Mouse (Mus musculus) heart, embryonic 10.5 days (tissue): ENCODE data around the gene Pitpnm3. TPM values are rescaled to one million over a fixed set of nuclear protein-coding genes. Genes with fewer than 3 reads are reported as not detected.
"Not testable (repeated sequence)": the region's sequence is repeated elsewhere in the genome, so short reads cannot be mapped to it uniquely, and the experiment has no call there.

Experiments used
- DNase-seq: peaks from one replicate; pipeline ENCODE4 v3.0.0-alpha.2; 2017; ENCODE audit warnings: low spot score
- H3K27ac ChIP-seq: fragments of 300-500 bp; sonication (generic); 2 replicates; pipeline ENCODE4 v1.5.1; 2016; ENCODE audit warnings: mild to moderate bottlenecking
- H3K27me3 ChIP-seq: fragments of 300-500 bp; sonication (generic); 2 replicates; pipeline ENCODE4 v1.6.1; 2016; ENCODE audit warnings: mild to moderate bottlenecking; ENCODE audit not compliant: poor library complexity, insufficient read depth, severe bottlenecking
- H3K36me3 ChIP-seq: fragments of 300-500 bp; sonication (generic); 2 replicates; pipeline ENCODE4 v1.6.1; 2016; ENCODE audit warnings: mild to moderate bottlenecking, moderate library complexity
- H3K4me1 ChIP-seq: fragments of 300-500 bp; sonication (generic); 2 replicates; pipeline ENCODE4 v1.6.1; 2016; ENCODE audit warnings: mild to moderate bottlenecking
- H3K4me3 ChIP-seq: fragments of 300-500 bp; sonication (generic); 2 replicates; pipeline ENCODE4 v1.5.1; 2016; ENCODE audit warnings: mild to moderate bottlenecking, moderate library complexity
- H3K9me3 ChIP-seq: fragments of 300-500 bp; sonication (generic); 2 replicates; pipeline ENCODE4 v1.6.1; 2016; ENCODE audit warnings: mild to moderate bottlenecking, moderate library complexity
- WGBS: fragments of 180-500 bp; shearing (Covaris S2); methylation state at CpG from one replicate; pipeline ENCODE4 v1.1.7; 2016; 5-methylcytosine and 5-hydroxymethylcytosine counted together
- polyA plus RNA-seq: library from polyadenylated mRNA; unstranded; fragments of >200 nt; fragmentation: Nextera tagmentation; extraction: Ambion mirVana; gene quantifications from 2 replicates; pipeline ENCODE4 v1.2.1, GENCODE M21; 2016

The Pitpnm3 gene
- 0.09 and 0.20 TPM in 2 replicates for polyA plus RNA-seq

DNA sequence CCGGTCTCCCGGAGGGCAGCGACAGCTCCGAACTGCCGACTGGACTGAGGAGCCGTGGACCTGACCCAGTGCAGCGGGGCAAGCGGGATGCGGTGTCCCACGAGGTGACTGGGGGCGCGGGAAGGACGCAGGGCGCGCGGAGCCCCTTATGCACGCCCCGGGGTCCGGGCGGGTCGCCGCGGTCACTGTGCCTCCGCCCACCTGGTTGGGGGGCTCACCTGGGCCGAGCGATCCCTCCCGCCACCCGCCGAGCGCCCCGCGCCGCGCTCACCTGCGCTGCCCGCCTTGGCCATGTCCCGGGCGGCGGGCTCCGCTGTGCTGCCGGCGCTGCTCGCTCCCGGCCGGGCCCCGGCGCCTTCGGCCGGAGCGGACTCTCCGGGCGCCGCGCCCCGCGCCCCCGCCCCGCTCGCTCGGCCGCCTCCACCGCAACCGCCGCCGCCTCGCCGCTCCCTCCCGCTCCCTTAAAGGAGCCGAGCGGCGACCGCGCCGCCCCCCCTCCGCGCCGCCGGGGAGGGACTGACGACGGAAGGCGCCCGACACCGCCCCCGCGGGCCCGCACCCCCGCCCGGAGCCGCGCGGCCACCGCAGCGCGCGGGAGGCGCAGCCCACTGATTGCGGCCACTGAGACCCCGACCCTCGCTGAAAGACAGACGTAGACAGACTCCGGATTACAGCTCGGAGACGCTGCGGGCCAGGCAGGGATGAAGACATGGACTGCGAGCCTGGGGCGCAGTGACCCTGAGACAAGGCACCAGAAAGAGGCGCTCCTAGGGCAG, at the start of gene Pitpnm3:
Gene Pitpnm3, minus strand, starts transcription at position 396 of the 776 bp plus-strand sequence.
- DNase-seq: no peak
- Histone ChIP-seq H3K4me1 (peaks cover 36% of the 10 kb centered on the region), H3K4me3 (peak within 1 kb of the TSS; percentile 78), H3K9me3 (no peaks in the 10 kb centered on the region), H3K36me3 (no peaks in the 10 kb centered on the region), H3K27me3 (peaks cover 86% of the 10 kb centered on the region), H3K27ac (peak within 1 kb of the TSS; percentile 84)
- WGBS: 3% methylated on average over 101 of the region's 107 CpGs

- no peak for DNase-seq
- Histone ChIP-seq H3K9me3 (no peaks in the 10 kb centered on the region), H3K4me1 (no peaks in the 10 kb centered on the region), H3K4me3 (no peak overlapping the region), H3K27me3 (no peaks in the 10 kb centered on the region), H3K36me3 (peaks cover 41% of the 10 kb centered on the region), H3K27ac (no peak overlapping the region)
- 75% methylated on average over 4 of the region's 4 CpGs for WGBS
Measured at GRCm38 (mm10) chr11:72184252-72184651, 48.7 kb upstream of the Pitpnm3 start.

- Histone ChIP-seq H3K27ac (no peak overlapping the region), H3K27me3 (no peaks in the 10 kb centered on the region), H3K36me3 (peaks cover 39% of the 10 kb centered on the region), H3K9me3 (no peaks in the 10 kb centered on the region), H3K4me1 (no peaks in the 10 kb centered on the region), H3K4me3 (no peak overlapping the region)
- DNase-seq: no peak
- 89% methylated on average over 4 of the region's 4 CpGs for WGBS
Measured at GRCm38 (mm10) chr11:72181136-72181535, 45.6 kb upstream of the Pitpnm3 start.

GRCm38 (mm10) chr11:72180556-72180955, 45.0 kb upstream of the Pitpnm3 start:
- H3K36me3 ChIP-seq: peaks cover 40% of the 10 kb centered on the region
- WGBS: 91% methylated on average over 5 of the region's 5 CpGs

GRCm38 (mm10) chr11:72176553-72176952, 41.0 kb upstream of the Pitpnm3 start:
- no peaks in the 10 kb centered on the region for H3K9me3 ChIP-seq
- no peak overlapping the region for H3K27ac ChIP-seq
- no peaks in the 10 kb centered on the region for H3K4me1 ChIP-seq
- H3K27me3 ChIP-seq: no peaks in the 10 kb centered on the region
- peaks cover 61% of the 10 kb centered on the region for H3K36me3 ChIP-seq
- no peak for DNase-seq
- WGBS: 76% methylated on average over 3 of the region's 3 CpGs
- H3K4me3 ChIP-seq: no peak overlapping the region

More at GRCm38 (mm10) chr11:72180556-72180955, 45.0 kb upstream of the Pitpnm3 start:
- no peaks in the 10 kb centered on the region for H3K4me1 ChIP-seq
- H3K4me3 ChIP-seq: no peak overlapping the region
- DNase-seq: no peak
- no peaks in the 10 kb centered on the region for H3K9me3 ChIP-seq
- H3K27ac ChIP-seq: no peak overlapping the region
- H3K27me3 ChIP-seq: no peaks in the 10 kb centered on the region

DNA sequence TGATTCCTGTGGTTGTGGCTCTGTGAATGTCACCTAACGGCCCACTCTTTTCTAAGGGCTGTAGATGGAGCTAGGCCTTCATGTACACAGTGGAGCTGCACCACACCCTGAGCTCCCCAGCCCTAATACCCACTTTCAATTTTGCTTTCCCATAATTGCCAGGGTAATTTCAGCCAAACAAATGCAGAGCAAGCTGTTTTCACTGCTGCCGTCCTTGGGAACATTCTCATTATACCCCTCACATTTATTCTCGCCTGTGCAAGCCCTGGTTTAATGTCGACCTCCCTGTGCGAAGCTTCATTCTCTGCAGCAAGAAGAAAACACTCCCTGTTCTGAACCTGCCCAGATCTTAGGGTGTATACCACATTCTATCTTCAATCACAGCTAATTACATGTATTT, 40.4 kb upstream of the Pitpnm3 start:
- Histone ChIP-seq H3K4me1 (no peaks in the 10 kb centered on the region), H3K27me3 (no peaks in the 10 kb centered on the region), H3K27ac (no peak overlapping the region), H3K9me3 (no peaks in the 10 kb centered on the region), H3K36me3 (peaks cover 57% of the 10 kb centered on the region), H3K4me3 (no peak overlapping the region)
- 88% methylated on average over 5 of the region's 5 CpGs for WGBS
- no peak for DNase-seq

DNA sequence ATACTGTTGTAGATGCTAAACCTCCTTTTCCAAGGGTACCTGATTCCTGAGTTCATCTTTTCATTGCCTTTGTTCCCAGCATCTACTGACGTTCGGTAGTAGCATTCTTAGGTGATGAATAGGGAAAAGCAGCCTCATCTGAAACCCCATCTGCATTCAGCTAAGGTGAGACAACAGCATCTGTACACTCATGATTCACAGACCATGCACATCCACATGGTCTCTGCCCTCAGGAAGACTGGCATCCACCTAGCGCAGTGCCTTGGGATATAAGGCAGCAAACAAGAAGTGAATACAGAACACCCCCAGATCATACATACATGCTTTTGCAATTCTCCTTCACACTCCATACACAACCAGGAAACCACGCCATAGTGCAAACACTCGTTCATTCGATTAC, 39.1 kb upstream of the Pitpnm3 start:
- H3K4me1 ChIP-seq: no peaks in the 10 kb centered on the region
- no peaks in the 10 kb centered on the region for H3K27me3 ChIP-seq
- H3K36me3 ChIP-seq: peaks cover 59% of the 10 kb centered on the region
- no peaks in the 10 kb centered on the region for H3K9me3 ChIP-seq
- no peak overlapping the region for H3K27ac ChIP-seq
- no peak overlapping the region for H3K4me3 ChIP-seq
- peak; percentile 58 for DNase-seq
- 95% methylated on average over 6 of the region's 6 CpGs for WGBS

GRCm38 (mm10) chr11:72173506-72173905, 37.9 kb upstream of the Pitpnm3 start:
- WGBS: 83% methylated on average over 5 of the region's 5 CpGs
- Histone ChIP-seq H3K4me1 (no peaks in the 10 kb centered on the region), H3K9me3 (no peaks in the 10 kb centered on the region), H3K27me3 (no peaks in the 10 kb centered on the region), H3K27ac (no peak overlapping the region), H3K36me3 (peaks cover 62% of the 10 kb centered on the region), H3K4me3 (no peak overlapping the region)
- peak; percentile 64 for DNase-seq

- H3K27me3 ChIP-seq, H3K27ac ChIP-seq, H3K4me3 ChIP-seq, H3K9me3 ChIP-seq, H3K4me1 ChIP-seq: not testable (repeated sequence)
- peak; percentile 41 for DNase-seq
- peaks cover 59% of the 10 kb centered on the region for H3K36me3 ChIP-seq
- WGBS: 78% methylated on average over 4 of the region's 4 CpGs
Measured at GRCm38 (mm10) chr11:72171906-72172305, 36.3 kb upstream of the Pitpnm3 start.

DNA sequence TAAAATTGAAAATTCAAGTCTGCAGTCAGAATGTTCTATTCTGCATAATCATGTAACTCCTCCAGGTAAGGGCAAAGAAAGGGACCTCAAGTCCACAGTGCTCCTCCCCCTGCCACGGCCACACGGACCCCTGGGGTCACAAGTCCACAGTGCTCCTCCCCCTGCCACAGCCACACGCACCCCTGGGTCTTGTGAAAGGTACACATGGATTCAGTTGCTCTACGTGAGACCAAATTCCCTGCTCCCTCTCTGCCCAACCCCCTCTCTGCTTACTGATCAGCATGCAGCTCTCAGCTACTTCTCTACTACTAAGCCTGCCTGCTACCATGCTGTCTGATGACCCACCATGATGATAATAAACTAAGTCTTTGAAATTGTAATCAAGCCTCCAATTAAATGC, 34.3 kb upstream of the Pitpnm3 start:
- no peak overlapping the region for H3K27ac ChIP-seq
- H3K27me3 ChIP-seq: no peaks in the 10 kb centered on the region
- DNase-seq: peak; percentile 48
- H3K4me3 ChIP-seq: no peak overlapping the region
- peaks cover 60% of the 10 kb centered on the region for H3K36me3 ChIP-seq
- H3K9me3 ChIP-seq: no peaks in the 10 kb centered on the region
- no peaks in the 10 kb centered on the region for H3K4me1 ChIP-seq
- WGBS: 90% methylated on average over 4 of the region's 4 CpGs

GRCm38 (mm10) chr11:72163198-72163597, 27.6 kb upstream of the Pitpnm3 start:
- no peaks in the 10 kb centered on the region for H3K4me1 ChIP-seq
- DNase-seq: no peak
- no peaks in the 10 kb centered on the region for H3K27me3 ChIP-seq
- peaks cover 60% of the 10 kb centered on the region for H3K36me3 ChIP-seq
- no peaks in the 10 kb centered on the region for H3K9me3 ChIP-seq
- no peak overlapping the region for H3K4me3 ChIP-seq
- H3K27ac ChIP-seq: no peak overlapping the region
- 86% methylated on average over 2 of the region's 2 CpGs for WGBS

- 67% methylated on average over 2 of the region's 2 CpGs for WGBS
Measured at GRCm38 (mm10) chr11:72156624-72157023, 21.0 kb upstream of the Pitpnm3 start.

GRCm38 (mm10) chr11:72155981-72156428, 20.4 kb upstream of the Pitpnm3 start:
- no peaks in the 10 kb centered on the region for H3K27me3 ChIP-seq
- WGBS: 87% methylated on average over 4 of the region's 4 CpGs
- no peak for DNase-seq
- H3K4me3 ChIP-seq: no peak overlapping the region
- H3K4me1 ChIP-seq: peaks cover 6% of the 10 kb centered on the region
- H3K36me3 ChIP-seq: peaks cover 37% of the 10 kb centered on the region
- H3K9me3 ChIP-seq: no peaks in the 10 kb centered on the region
- H3K27ac ChIP-seq: no peak overlapping the region

More at GRCm38 (mm10) chr11:72156624-72157023, 21.0 kb upstream of the Pitpnm3 start:
- Histone ChIP-seq H3K27me3 (no peaks in the 10 kb centered on the region), H3K36me3 (peaks cover 42% of the 10 kb centered on the region), H3K4me1 (no peaks in the 10 kb centered on the region), H3K4me3 (no peak overlapping the region), H3K27ac (no peak overlapping the region), H3K9me3 (no peaks in the 10 kb centered on the region)
- DNase-seq: no peak
